Mouse (Mus musculus) liver, embryonic 14.5 days (tissue): ENCODE measurements around the gene Pdcd2.

Experiments used
- CTCF ChIP-seq: IDR thresholded peaks from 2 replicates; pipeline ENCODE4 v1.5.1; 2016; ENCODE audit warnings: antibody characterized with exemption, low read depth, control low read depth
- EP300 ChIP-seq: IDR thresholded peaks from 2 replicates; pipeline ENCODE4 v1.6.1; 2016; ENCODE audit warnings: antibody characterized with exemption, low read depth

DNA sequence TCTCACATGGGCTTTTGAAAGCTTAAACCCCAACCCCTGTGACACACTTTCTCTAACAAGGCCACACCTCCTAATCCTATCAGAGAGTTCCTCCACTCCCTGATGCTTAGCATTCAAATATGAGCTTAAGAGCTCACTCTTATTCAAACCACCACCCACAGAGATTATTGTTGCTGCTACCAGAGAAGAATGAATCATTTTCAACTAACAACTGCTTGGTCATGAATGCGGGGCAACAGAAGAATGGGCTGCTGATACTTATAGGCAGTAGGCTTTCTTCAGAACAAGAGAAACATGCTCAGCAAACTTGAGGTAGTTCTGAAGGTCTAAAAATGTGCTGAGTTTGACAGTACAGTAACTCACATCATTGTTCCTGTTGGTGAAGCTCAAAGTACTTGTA, 22.6 kb upstream of the Pdcd2 start:
- TF ChIP-seq CTCF (no peak), EP300 (no peak)
